Mouse (Mus musculus) intestine, embryonic 14.5 days (tissue): ENCODE data around the gene Hcn2. TPM values are rescaled to one million over a fixed set of nuclear protein-coding genes. Genes with fewer than 3 reads are reported as not detected.
A peak's percentile ranks its signal among the peaks of the same experiment; 100 is the strongest.

Source experiments
- ATAC-seq: fragments of 200-750 bp; cut with Nextera tagmentation; replicated peaks from 2 replicates; pipeline ENCODE4 v1.8.0; 2017; ENCODE audit warnings: low read depth, moderate number of reproducible peaks, moderate TSS enrichment, moderate library complexity; ENCODE audit not compliant: low FRiP score, low TSS enrichment
- DNase-seq: peaks from one replicate; pipeline ENCODE4 v3.0.0-alpha.2; 2018; ENCODE audit warnings: low spot score
- H3K27ac ChIP-seq: fragments of 300-500 bp; sonication (generic); 2 replicates; pipeline ENCODE4 v1.5.1; 2014; ENCODE audit warnings: low read depth, mild to moderate bottlenecking, control low read depth
- H3K27me3 ChIP-seq: fragments of 300-500 bp; sonication (generic); replicated peaks from 2 replicates; pipeline ENCODE4 v1.6.1; 2014; ENCODE audit warnings: low read length, control low read depth; ENCODE audit not compliant: control insufficient read depth, insufficient read depth
- H3K36me3 ChIP-seq: fragments of 300-500 bp; sonication (generic); 2 replicates; pipeline ENCODE4 v1.6.1; 2014; ENCODE audit warnings: low read length, control low read depth; ENCODE audit not compliant: control insufficient read depth, insufficient read depth
- H3K4me1 ChIP-seq: fragments of 300-500 bp; sonication (generic); replicated peaks from 2 replicates; pipeline ENCODE4 v1.6.1; 2014; ENCODE audit warnings: low read length, control low read depth, mixed read lengths; ENCODE audit not compliant: control insufficient read depth, insufficient read depth
- H3K4me2 ChIP-seq: fragments of 300-500 bp; sonication (generic); 2 replicates; pipeline ENCODE4 v1.6.1; 2014; ENCODE audit warnings: low read length
- H3K4me3 ChIP-seq: fragments of 300-500 bp; sonication (generic); 2 replicates; pipeline ENCODE4 v1.5.1; 2014; ENCODE audit warnings: low read depth, low read length, control low read depth, mixed read lengths
- H3K9ac ChIP-seq: fragments of 300-500 bp; sonication (generic); 2 replicates; pipeline ENCODE4 v1.6.1; 2014; ENCODE audit warnings: mild to moderate bottlenecking, low read length
- H3K9me3 ChIP-seq: fragments of 300-500 bp; sonication (generic); 2 replicates; pipeline ENCODE4 v1.6.1; 2016; ENCODE audit warnings: low read length, control low read depth; ENCODE audit not compliant: control insufficient read depth
- WGBS: fragments of 180-500 bp; shearing (Covaris S2); extraction: QIAGEN DNeasy Blood & Tissue Kit; methylation state at CpG from one replicate; pipeline ENCODE4 v1.1.7; 2014; 5-methylcytosine and 5-hydroxymethylcytosine counted together
- polyA plus RNA-seq: library from polyadenylated mRNA; unstranded; fragments of >200 nt; fragmentation: Nextera tagmentation; extraction: Ambion mirVana; gene quantifications from 2 replicates; pipeline ENCODE4 v1.2.1, GENCODE M21; 2014

The Hcn2 gene
- polyA plus RNA-seq, 1 experiment from 2014 or later, result 0.09 TPM

DNA sequence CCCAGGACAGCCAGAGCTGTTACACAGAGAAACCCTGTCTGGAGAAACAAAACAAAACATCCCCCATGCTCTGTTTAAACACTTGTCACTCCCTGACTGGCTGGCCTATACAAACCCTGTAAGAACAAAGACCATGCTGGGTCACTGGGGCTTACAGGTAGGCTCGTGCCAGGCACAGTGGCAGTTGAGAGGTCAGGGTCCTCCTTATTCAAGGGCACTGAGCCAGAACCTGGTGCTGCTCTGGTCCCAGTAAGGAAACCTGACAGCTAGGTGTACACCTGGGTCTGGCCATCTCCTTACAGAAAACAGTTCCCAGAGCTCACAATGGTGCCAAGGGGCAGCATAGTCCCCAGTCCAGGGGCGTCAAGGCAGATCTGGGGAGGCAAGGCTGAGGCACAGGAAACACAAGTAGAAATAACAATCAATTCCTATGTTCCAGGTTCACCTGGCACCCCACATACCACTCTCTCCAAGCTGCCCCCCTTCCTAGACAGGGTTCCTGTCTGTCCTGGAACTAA, 48.9 kb downstream of the Hcn2 start:
- peak overlapping the region; percentile 68 for H3K4me3 ChIP-seq
- 69% methylated on average over 2 of the region's 2 CpGs for WGBS
- peak overlapping the region; percentile 87 for H3K9ac ChIP-seq
- no peaks in the 10 kb centered on the region for H3K9me3 ChIP-seq
- no peak for DNase-seq
- H3K36me3 ChIP-seq, result peaks cover 23% of the 10 kb centered on the region
- H3K4me2 ChIP-seq, result peak overlapping the region; percentile 93
- H3K27ac ChIP-seq, result no peak overlapping the region
- no peak for ATAC-seq
- H3K4me1 ChIP-seq, result peaks cover 23% of the 10 kb centered on the region
- H3K27me3 ChIP-seq, result no peaks in the 10 kb centered on the region

DNA sequence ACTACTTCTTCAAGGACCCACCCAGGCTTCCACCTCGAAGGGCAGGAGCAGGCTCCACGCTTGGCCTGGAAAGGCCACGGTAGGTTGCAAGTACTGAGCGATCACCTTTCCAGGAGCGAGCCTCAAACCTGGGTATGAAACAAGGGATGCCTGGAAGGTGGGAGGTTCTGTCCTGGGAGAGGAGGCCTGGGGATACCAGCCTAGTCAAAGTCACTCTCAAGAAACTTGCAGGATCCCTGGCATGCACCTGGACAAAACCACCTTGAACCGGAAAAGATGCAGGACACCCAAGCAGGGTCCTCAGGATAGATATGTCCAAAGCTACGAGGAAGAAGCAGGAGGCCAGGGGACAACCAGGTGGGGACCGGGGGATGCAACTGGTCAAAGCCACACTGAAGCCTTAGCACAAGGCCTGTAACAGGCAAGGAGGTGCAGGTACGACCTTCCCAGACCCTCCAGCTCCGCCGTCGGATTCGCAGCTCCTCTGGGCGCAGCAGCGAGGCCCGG, 49.6 kb downstream of the Hcn2 start:
- Histone ChIP-seq H3K27ac (peak overlapping the region; percentile 87), H3K9ac (peak overlapping the region; percentile 87), H3K27me3 (no peaks in the 10 kb centered on the region), H3K4me2 (peak overlapping the region; percentile 93), H3K9me3 (no peaks in the 10 kb centered on the region), H3K4me3 (peak overlapping the region; percentile 68), H3K4me1 (peaks cover 23% of the 10 kb centered on the region), H3K36me3 (peaks cover 15% of the 10 kb centered on the region)
- ATAC-seq (no peak), DNase-seq (no peak)
- WGBS, result 9% methylated on average over 15 of the region's 16 CpGs

DNA sequence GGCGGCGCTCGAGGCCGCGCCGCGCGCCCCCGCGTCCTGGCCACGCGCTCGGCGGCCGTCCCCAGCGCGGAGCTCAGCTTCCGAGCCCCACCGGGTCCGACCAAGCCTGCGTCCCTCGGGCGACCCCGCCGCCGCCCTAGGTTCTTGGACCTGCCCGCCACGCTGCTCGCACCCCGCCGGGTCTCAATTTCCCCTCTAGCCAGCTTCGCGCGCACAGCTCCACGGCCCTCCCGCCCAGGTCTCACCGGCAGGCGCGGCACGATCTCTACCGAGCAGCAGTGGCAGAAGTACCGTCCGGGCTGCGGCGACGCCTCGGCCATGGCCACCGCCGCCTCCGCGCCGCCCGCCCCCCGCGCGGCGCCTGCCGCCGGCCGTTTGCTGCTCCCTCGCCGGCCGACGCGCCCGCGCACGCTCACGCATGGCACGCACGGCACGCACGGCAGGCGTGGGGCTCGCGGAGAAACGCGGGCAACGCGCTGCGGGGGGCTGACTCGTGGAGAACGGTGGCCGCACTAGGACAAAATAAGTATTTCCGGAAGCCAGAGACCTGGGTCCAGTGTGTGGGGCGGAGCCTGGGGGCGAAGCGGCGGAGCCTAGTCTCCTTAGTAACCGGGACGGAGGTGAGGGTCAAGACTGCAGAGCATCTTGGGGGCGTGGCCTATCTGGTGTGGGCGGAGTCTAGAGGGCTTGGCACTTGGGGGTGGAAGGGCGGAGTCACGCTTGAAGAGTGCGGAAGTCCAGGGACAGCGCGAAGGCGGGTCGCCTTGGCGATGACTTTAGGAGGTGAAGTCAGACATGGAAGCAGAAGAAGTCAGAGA, 50.3 kb downstream of the Hcn2 start, which contains the start of gene Rnf126:
Gene Rnf126 (minus strand): TSS at position 445 of the 818 bp plus-strand sequence.
- peak within 1 kb of the TSS; percentile 68 for H3K4me3 ChIP-seq
- H3K9ac ChIP-seq, result peak within 1 kb of the TSS; percentile 87
- H3K9me3 ChIP-seq, result no peaks in the 10 kb centered on the region
- WGBS, result under 1% methylated on average over 89 of the region's 101 CpGs
- no peaks in the 10 kb centered on the region for H3K27me3 ChIP-seq
- peaks cover 23% of the 10 kb centered on the region for H3K4me1 ChIP-seq
- peak within 1 kb of the TSS; percentile 93 for H3K4me2 ChIP-seq
- peak; percentile 100 for DNase-seq
- peak within 1 kb of the TSS; percentile 87 for H3K27ac ChIP-seq
- H3K36me3 ChIP-seq, result peaks cover 9% of the 10 kb centered on the region
- ATAC-seq, result peak; percentile 93

- peak overlapping the region; percentile 87 for H3K27ac ChIP-seq
- H3K4me3 ChIP-seq, result peak overlapping the region; percentile 68
- no peaks in the 10 kb centered on the region; the same call in 1 of the 2 replicates for H3K36me3 ChIP-seq
- 10% methylated on average over 39 of the region's 40 CpGs for whole genome bisulfite sequencing
- no peaks in the 10 kb centered on the region for H3K27me3 ChIP-seq
- H3K4me2 ChIP-seq, result peak overlapping the region; percentile 93
- ATAC-seq (peak; percentile 86), DNase-seq (peak; percentile 94)
- H3K4me1 ChIP-seq, result peaks cover 23% of the 10 kb centered on the region
- peak overlapping the region; percentile 25 for H3K9ac ChIP-seq
- H3K9me3 ChIP-seq, result no peaks in the 10 kb centered on the region
Observed at GRCm38 (mm10) chr10:79767372-79768244, 51.2 kb downstream of the Hcn2 start.

DNA sequence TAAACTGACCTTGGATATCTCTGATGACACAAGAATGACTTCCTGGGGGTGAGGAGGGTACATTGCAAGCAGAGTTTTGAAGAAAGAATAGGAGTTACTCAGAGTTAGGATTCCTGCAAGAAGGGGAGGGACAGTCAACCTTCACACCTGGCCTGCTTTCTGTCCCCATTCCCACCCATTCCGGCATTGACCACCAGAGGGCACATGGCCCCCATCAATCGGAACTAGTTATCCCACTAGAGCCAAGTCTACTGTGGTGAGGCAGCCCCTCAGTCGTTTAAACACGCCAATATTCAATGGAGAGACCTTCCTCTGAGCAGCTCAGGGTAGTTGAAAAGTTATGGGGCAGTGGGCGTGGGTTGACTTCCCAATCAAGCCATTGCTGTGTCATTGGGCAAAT, 52.0 kb downstream of the Hcn2 start:
- Histone ChIP-seq H3K9me3 (no peaks in the 10 kb centered on the region), H3K9ac (no peak overlapping the region), H3K4me1 (peaks cover 23% of the 10 kb centered on the region), H3K36me3 (no peaks in the 10 kb centered on the region), H3K4me2 (peak overlapping the region; percentile 93; the same call in 1 of the 2 replicates), H3K4me3 (no peak overlapping the region), H3K27ac (0 out of 2 replicates have a peak overlapping the region, but pooled peaks have one; percentile 6), H3K27me3 (no peaks in the 10 kb centered on the region)
- DNase-seq (peak; percentile 96), ATAC-seq (no peak)
- WGBS, result 1% methylated on average over 5 of the region's 5 CpGs

- DNase-seq, result no peak
- H3K9ac ChIP-seq, result no peak overlapping the region
- whole genome bisulfite sequencing, result 35% methylated on average over 4 of the region's 4 CpGs
- ATAC-seq, result no peak
- no peak overlapping the region for H3K4me3 ChIP-seq
- no peak overlapping the region for H3K27ac ChIP-seq
- no peaks in the 10 kb centered on the region for H3K27me3 ChIP-seq
- H3K9me3 ChIP-seq, result no peaks in the 10 kb centered on the region
- H3K4me2 ChIP-seq, result no peak overlapping the region
- H3K36me3 ChIP-seq, result no peaks in the 10 kb centered on the region
- peaks cover 23% of the 10 kb centered on the region for H3K4me1 ChIP-seq
Observed at GRCm38 (mm10) chr10:79769329-79769728, 52.9 kb downstream of the Hcn2 start.

GRCm38 (mm10) chr10:79772320-79772719, 55.9 kb downstream of the Hcn2 start:
- Histone ChIP-seq H3K9me3 (peaks cover 4% of the 10 kb centered on the region; the same call in 1 of the 2 replicates), H3K36me3 (no peaks in the 10 kb centered on the region), H3K4me3 (no peak overlapping the region), H3K9ac (no peak overlapping the region), H3K4me2 (no peak overlapping the region), H3K4me1 (peaks cover 9% of the 10 kb centered on the region; the same call in 1 of the 2 replicates), H3K27ac (no peak overlapping the region), H3K27me3 (no peaks in the 10 kb centered on the region)
- 90% methylated on average over 3 of the region's 3 CpGs for WGBS
- ATAC-seq (no peak), DNase-seq (no peak)

DNA sequence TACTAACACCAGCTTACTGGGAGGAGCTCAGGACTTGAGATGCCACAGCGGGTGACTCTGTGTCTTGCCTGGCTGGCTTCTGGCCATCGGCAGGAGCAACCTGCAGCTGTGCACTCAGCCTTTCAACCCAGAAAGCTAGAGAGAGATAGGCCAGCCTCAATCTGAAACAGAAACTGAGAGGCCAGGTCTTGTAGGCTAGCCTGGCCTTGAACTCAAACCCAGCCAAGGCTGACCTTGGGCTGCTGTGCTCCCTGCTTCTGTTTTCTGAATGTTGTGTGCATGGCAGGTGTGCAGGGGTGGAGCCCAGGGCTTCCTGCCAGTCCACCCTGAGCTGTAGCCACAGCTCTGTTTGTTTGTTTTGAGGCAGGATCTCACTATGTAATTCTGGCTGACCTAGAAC, 56.8 kb downstream of the Hcn2 start:
- H3K27me3 ChIP-seq, result no peaks in the 10 kb centered on the region
- H3K27ac ChIP-seq, result no peak overlapping the region
- H3K9ac ChIP-seq, result no peak overlapping the region
- H3K9me3 ChIP-seq, result peaks cover 4% of the 10 kb centered on the region; the same call in 1 of the 2 replicates
- H3K4me3 ChIP-seq, result no peak overlapping the region
- 97% methylated on average over 2 of the region's 2 CpGs for WGBS
- no peaks in the 10 kb centered on the region for H3K36me3 ChIP-seq
- H3K4me2 ChIP-seq, result no peak overlapping the region
- peaks cover 12% of the 10 kb centered on the region for H3K4me1 ChIP-seq
- ATAC-seq, result no peak
- no peak for DNase-seq
